Mouse (Mus musculus): Measurements from ENCODE around the gene Amn. TPM values are rescaled to one million over a fixed set of nuclear protein-coding genes. Genes with fewer than 3 reads are reported as not detected.

Amn gene
- not detected for polyA plus RNA-seq (2014; fragmentation: Illumina TruSeq; extraction: RNeasy Lipid Tissue Mini Kit (QIAGEN cat#74804); ENCODE audit: low read depth, low replicate concordance)

GRCm38 (mm10) chr12:111270629-111271277 is at the start of gene Amn:
TSS of gene Amn (plus strand) at chr12:111271095.

Other genes starting within 250 kb of the Amn start
- gene Rcor1, start 231.7 kb upstream of the Amn start, polyA plus RNA-seq (2014; fragmentation: Illumina TruSeq; extraction: RNeasy Lipid Tissue Mini Kit (QIAGEN cat#74804); ENCODE audit: low read depth, low replicate concordance), result 58.6 TPM
- gene Traf3, start 104.7 kb upstream of the Amn start, polyA plus RNA-seq (2014; fragmentation: Illumina TruSeq; extraction: RNeasy Lipid Tissue Mini Kit (QIAGEN cat#74804); ENCODE audit: low read depth, low replicate concordance), result 10.9 TPM
- gene 4930595D18Rik, start 86.6 kb upstream of the Amn start, polyA plus RNA-seq (2014; fragmentation: Illumina TruSeq; extraction: RNeasy Lipid Tissue Mini Kit (QIAGEN cat#74804); ENCODE audit: low read depth, low replicate concordance), result not detected
- 7.8 TPM for gene Cdc42bpb, start 106.6 kb downstream of the Amn start, polyA plus RNA-seq (2014; fragmentation: Illumina TruSeq; extraction: RNeasy Lipid Tissue Mini Kit (QIAGEN cat#74804); ENCODE audit: low read depth, low replicate concordance)
- gene Lbhd2, start 135.7 kb downstream of the Amn start, polyA plus RNA-seq (2014; fragmentation: Illumina TruSeq; extraction: RNeasy Lipid Tissue Mini Kit (QIAGEN cat#74804); ENCODE audit: low read depth, low replicate concordance), result not detected
- not detected for gene Exoc3l4, start 145.9 kb downstream of the Amn start, polyA plus RNA-seq (2014; fragmentation: Illumina TruSeq; extraction: RNeasy Lipid Tissue Mini Kit (QIAGEN cat#74804); ENCODE audit: low read depth, low replicate concordance)
- 1.3 TPM for gene Tnfaip2, start 171.4 kb downstream of the Amn start, polyA plus RNA-seq (2014; fragmentation: Illumina TruSeq; extraction: RNeasy Lipid Tissue Mini Kit (QIAGEN cat#74804); ENCODE audit: low read depth, low replicate concordance)
- 0.76 TPM for gene Gm266, start 214.7 kb downstream of the Amn start, polyA plus RNA-seq (2014; fragmentation: Illumina TruSeq; extraction: RNeasy Lipid Tissue Mini Kit (QIAGEN cat#74804); ENCODE audit: low read depth, low replicate concordance)